In genomic region chr3:68605942-68606603, GRCm38 (mm10) we compare ENCODE assay signal across 20 mouse cellular contexts.
DNase-seq lines count a peak whose midpoint lies in the region; ATAC-seq and TF ChIP-seq lines count a peak whose summit lies in the region.
"Had no signal": no experiment of that assay in that cellular context is flagged by ENCODE, and none has a peak within 500 bp of the region (broad histone marks: within the 10 kb centered on the region; RNA-seq: fewer than 3 reads in every experiment).

No protein-coding gene starts in this region.

- H3K4me2 ChIP-seq in hindbrain, embryonic 13.5 days, result no peak overlapping the region
- no peak overlapping the region for H3K4me2 ChIP-seq in hindbrain, embryonic 16.5 days (ENCODE audit: low read length)
- no peak overlapping the region for H3K4me2 ChIP-seq in lung, postnatal 0 days (replicated peaks; ENCODE audit: low read depth, low read length)
- H3K4me2 ChIP-seq: midbrain, embryonic 11.5 days had no signal

- no peaks in the 10 kb centered on the region for H3K9me3 ChIP-seq in hindbrain, embryonic 13.5 days
- no peaks in the 10 kb centered on the region for H3K9me3 ChIP-seq in hindbrain, embryonic 16.5 days (ENCODE audit: control insufficient read depth, low read length)
- no peaks in the 10 kb centered on the region for H3K9me3 ChIP-seq in lung, postnatal 0 days (ENCODE audit: low read length)
- H3K9me3 ChIP-seq in embryonic facial prominence, embryonic 10.5 days, result no peaks in the 10 kb centered on the region
- H3K9me3 ChIP-seq: heart, embryonic 10.5 days had no signal

- no peak for ATAC-seq in hindbrain, embryonic 13.5 days (ENCODE audit: low FRiP score)
- no peak for ATAC-seq in hindbrain, embryonic 16.5 days
- peak; percentile 66 for ATAC-seq in lung, postnatal 0 days
- ATAC-seq: activated CD4-positive, CD25-positive, alpha-beta regulatory T cell, adult 4 months had no signal

- TF ChIP-seq EP300 in lung, postnatal 0 days (IDR thresholded peaks at IDR 0.05), result peak; percentile 22; the same call in 1 of the 2 replicates

- 51% methylated on average over 7 of the region's 7 CpGs for WGBS in hindbrain, embryonic 13.5 days
- 57% methylated on average over 7 of the region's 7 CpGs for WGBS in hindbrain, embryonic 16.5 days
- WGBS in lung, postnatal 0 days, result 62% methylated on average over 7 of the region's 7 CpGs
- 91% methylated on average over 7 of the region's 7 CpGs for WGBS in embryonic facial prominence, embryonic 10.5 days

- peak; percentile 48 for DNase-seq in lung, postnatal 0 days (ENCODE audit: low spot score)
- no peak for DNase-seq in lung, postnatal 14 days
- DNase-seq in Muller cell, postnatal 12 days (ENCODE audit: inconsistent ontology term), result peak; percentile 33
- peak; percentile 71 for DNase-seq in brain, adult 2 months (ENCODE audit: low read depth, low spot score)
- DNase-seq in embryonic facial prominence, embryonic 10.5 days (ENCODE audit: low spot score), result no peak
- DNase-seq: adrenal gland, postnatal 10 days; cerebellum, adult 9-10 months; heart, postnatal 4 days; kidney, adult 2 months; right cerebral cortex, postnatal 14 days; thymus, adult 2 months; thymus, postnatal 4 days had no signal

- H3K4me3 ChIP-seq in hindbrain, embryonic 13.5 days, result no peak overlapping the region
- no peak overlapping the region for H3K4me3 ChIP-seq in hindbrain, embryonic 16.5 days (ENCODE audit: low read length)
- no peak overlapping the region for H3K4me3 ChIP-seq in lung, postnatal 0 days (ENCODE audit: low read depth, low read length)
- no peak overlapping the region for H3K4me3 ChIP-seq in embryonic facial prominence, embryonic 10.5 days
- H3K4me3 ChIP-seq: heart, embryonic 10.5 days; myocyte had no signal

- peak overlapping the region; percentile 78 for H3K27ac ChIP-seq in hindbrain, embryonic 13.5 days
- no peak overlapping the region for H3K27ac ChIP-seq in hindbrain, embryonic 16.5 days (ENCODE audit: low read depth, low read length)
- H3K27ac ChIP-seq in lung, postnatal 0 days (ENCODE audit: low read length), result no peak overlapping the region
- H3K27ac ChIP-seq in embryonic facial prominence, embryonic 10.5 days (replicated peaks), result no peak overlapping the region
- H3K27ac ChIP-seq: heart, embryonic 10.5 days; kidney, postnatal 0 days; stomach, postnatal 0 days had no signal

- peaks cover 3% of the 10 kb centered on the region for H3K36me3 ChIP-seq in hindbrain, embryonic 13.5 days
- no peaks in the 10 kb centered on the region for H3K36me3 ChIP-seq in hindbrain, embryonic 16.5 days (ENCODE audit: control insufficient read depth, insufficient read depth, low read length)
- H3K36me3 ChIP-seq in lung, postnatal 0 days (ENCODE audit: insufficient read depth, low read length), result no peaks in the 10 kb centered on the region
- 0 out of 2 replicates have a peak, but pooled peaks cover 3% of the 10 kb centered on the region for H3K36me3 ChIP-seq in embryonic facial prominence, embryonic 10.5 days (replicated peaks)

- no peak overlapping the region for H3K9ac ChIP-seq in hindbrain, embryonic 13.5 days
- no peak overlapping the region for H3K9ac ChIP-seq in hindbrain, embryonic 16.5 days (ENCODE audit: low read depth, low read length)
- no peak overlapping the region for H3K9ac ChIP-seq in lung, postnatal 0 days (replicated peaks; ENCODE audit: low read depth)

- TF ChIP-seq CTCF in lung, postnatal 0 days (IDR thresholded peaks at IDR 0.05), result no peak

- H3K27me3 ChIP-seq in hindbrain, embryonic 13.5 days, result no peaks in the 10 kb centered on the region
- no peaks in the 10 kb centered on the region for H3K27me3 ChIP-seq in hindbrain, embryonic 16.5 days (replicated peaks; ENCODE audit: control insufficient read depth, insufficient read depth, low read length)
- H3K27me3 ChIP-seq in lung, postnatal 0 days (replicated peaks; ENCODE audit: insufficient read depth, low read length), result no peaks in the 10 kb centered on the region
- H3K27me3 ChIP-seq in embryonic facial prominence, embryonic 10.5 days (replicated peaks; ENCODE audit: low read depth, poor library complexity, severe bottlenecking), result no peaks in the 10 kb centered on the region

- H3K4me1 ChIP-seq in hindbrain, embryonic 13.5 days (replicated peaks), result peaks cover 56% of the 10 kb centered on the region
- peaks cover 9% of the 10 kb centered on the region for H3K4me1 ChIP-seq in hindbrain, embryonic 16.5 days (ENCODE audit: control insufficient read depth, insufficient read depth, low read depth, low read length)
- no peaks in the 10 kb centered on the region; the same call in 1 of the 2 replicates for H3K4me1 ChIP-seq in lung, postnatal 0 days (ENCODE audit: insufficient read depth, low read depth, low read length)
- H3K4me1 ChIP-seq in embryonic facial prominence, embryonic 10.5 days, result peaks cover 10% of the 10 kb centered on the region

Comparison
In these comparisons a context has a peak if more than half of its experiments do, and no peak if none do; other contexts are left out.
1. DNase-seq: peak in lung, postnatal 0 days (single experiment), Muller cell, postnatal 12 days (single experiment) and brain, adult 2 months (single experiment); none in lung, postnatal 14 days (single experiment) and embryonic facial prominence, embryonic 10.5 days (single experiment).